Mouse (Mus musculus): Measurements from ENCODE around the gene Atrnl1.
"Not testable (repeated sequence)": the region's sequence is repeated elsewhere in the genome, so short reads cannot be mapped to it uniquely, and the experiment has no call there.

Gene Atrnl1

DNA sequence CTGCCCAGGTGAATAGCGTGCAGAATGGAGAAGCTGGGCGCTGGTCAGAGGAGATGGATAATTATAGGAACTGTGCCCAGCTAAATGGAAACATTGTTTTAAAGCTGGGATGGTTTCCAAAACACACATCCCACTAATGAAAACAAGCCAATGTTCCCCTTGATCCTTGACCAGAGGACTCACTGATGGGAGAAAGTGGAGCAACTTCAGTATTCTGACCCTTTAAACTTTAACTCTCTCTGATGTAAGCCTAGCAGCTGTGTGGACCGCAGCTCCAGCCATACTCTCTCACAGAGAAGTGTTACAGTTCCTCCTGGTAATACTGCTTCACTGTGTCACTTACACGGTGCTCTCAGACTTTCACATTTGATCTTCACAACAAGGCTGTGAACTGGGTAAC is 432.7 kb downstream of the Atrnl1 start:
- no peak for DNase-seq

DNA sequence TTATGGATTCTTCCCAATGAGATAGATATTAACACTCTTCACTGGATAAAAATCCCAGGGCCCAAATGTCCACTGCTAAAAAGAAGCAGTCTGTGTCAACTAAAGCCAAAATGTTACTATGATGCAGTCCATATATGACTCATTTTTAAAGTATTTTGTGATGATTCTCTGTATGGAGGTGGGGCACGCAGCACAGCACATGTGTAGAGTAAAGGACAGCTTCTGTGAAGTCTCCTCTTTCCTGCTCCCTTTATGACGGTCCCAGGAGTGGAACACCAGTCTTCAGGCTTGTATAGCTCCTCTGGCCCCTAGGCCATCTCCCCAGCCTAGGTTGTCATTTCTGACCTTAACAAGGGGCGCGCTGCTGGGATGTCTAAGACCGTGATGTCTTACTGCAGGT is 434.0 kb downstream of the Atrnl1 start:
- no peak for DNase-seq

DNA sequence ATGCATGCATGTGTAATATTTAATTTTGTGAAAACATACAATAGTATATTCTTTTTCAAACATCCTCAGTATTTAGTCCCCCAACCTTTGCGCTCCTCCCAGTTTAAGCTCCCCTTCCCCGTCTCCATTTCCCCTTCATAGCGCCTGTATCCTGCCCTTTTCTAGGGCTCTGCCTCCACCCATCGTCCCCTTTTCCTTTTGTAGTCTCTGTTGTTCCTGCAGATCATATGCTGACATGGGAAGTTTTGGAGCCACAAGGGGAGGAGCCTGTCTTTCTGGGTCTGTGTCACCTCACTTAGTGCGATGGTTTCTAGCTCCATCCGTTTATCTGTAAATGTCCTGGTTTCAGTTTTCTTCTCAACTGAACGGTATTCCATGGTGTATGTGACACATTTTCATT is 435.8 kb downstream of the Atrnl1 start:
- no peak for DNase-seq

DNA sequence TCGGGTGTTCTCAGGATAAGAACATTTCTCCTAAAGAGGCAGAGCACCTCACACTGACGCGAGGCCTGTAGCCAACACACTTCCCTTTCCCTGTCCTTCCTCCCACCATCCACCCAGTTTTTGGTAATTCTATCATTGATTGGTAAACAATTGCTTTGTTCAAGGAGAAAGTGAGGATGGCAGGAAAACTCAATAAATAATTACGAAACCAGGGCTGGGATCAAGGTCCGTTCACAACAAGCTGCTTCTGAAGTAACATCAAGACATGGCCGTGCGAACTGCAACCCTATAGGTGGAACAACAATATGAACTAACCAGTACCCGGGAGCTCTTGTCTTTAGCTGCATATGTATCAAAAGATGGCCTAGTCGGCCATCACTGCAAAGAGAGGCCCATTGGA is 439.6 kb downstream of the Atrnl1 start:
- not testable (repeated sequence) for DNase-seq

DNA sequence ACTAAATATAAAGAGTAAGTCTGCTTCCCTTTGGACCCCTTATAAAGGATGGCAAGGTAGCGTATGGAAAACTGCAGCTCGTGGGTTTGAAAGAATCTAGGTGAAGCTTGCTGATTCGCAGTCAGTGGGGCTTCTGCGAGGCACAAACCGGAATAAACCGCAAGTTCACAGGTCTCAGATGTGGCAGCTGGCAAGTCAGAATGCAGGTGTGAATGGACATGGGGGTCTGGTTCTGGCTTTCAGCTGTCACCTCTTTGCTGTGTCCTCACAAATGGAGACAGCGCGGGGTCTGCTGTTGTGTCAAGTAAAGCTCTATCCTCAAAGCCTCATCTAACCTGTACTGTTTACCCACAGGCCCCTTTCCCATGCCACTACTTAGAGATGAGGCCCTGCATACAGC is 440.2 kb downstream of the Atrnl1 start:
- no peak for DNase-seq

DNA sequence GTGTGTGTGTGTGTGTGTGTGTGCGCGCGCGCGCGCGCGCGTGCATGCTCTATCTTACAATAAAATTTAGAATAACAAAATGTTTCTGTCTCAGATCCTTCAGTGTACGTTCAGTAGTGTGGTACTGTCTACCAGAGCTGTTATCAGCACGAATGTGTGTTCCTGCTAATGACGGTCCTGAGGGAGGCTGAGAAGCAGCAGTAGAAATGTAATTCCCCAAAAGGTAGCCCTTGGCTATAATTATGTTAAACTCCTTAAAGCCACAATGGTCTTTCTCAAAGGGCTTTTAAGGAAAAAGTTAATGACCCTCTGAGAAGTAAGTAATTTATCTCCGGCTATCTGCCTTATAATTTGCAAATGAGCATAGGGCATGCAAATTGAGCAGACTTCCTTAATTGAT is 441.1 kb downstream of the Atrnl1 start:
- DNase-seq = no peak

DNA sequence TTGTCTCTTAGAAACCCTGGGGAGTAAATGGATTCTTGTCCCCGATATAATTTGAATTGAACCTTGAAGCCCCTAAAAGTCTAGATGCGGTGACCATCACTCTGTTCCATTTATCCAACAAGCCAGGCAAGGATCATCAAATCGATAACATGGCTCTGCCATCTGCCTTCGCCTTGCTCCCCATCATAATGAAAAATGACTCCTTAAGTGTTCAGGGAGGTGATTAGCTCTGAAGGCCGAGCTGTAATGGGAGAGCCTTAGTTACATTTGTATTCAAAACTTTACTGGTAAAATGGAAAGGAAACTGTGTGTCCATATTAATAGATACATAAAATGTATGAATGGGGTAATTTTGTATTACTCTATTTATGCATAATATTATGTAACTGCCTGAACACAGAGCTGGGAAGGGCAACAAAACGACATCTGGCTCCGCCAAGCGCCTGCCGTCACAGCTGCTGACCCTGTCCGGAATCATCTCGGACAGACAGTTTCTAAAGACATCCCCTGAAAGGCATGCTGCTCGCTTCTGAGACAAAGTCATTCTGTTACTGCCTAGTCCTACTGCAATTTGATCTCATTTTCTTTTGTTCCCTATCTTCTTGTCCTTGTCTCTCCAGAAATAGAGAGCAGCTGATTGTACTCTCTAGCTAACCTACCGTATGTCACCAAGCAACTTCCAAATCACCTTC is 441.8 kb downstream of the Atrnl1 start:
- DNase-seq = no peak

DNA sequence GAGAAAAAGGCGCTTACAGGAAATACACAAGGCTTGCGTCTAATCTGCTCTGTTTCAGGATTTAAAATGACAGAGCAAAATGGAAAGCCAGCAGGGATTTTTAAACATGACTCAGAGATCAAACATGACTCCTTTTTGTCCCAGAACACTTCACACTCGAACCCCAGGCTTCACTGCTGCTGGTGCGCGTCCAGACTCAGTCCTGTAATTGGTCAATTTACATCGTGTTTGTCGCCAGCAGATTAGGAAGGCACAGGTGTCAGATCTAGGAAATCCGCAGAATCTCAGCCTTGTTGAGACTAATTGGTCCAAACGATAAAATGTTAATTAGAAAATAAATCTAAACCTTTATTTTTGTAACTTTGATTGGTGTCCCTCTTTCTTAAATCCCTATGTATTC is 448.9 kb downstream of the Atrnl1 start:
- DNase-seq = no peak

DNA sequence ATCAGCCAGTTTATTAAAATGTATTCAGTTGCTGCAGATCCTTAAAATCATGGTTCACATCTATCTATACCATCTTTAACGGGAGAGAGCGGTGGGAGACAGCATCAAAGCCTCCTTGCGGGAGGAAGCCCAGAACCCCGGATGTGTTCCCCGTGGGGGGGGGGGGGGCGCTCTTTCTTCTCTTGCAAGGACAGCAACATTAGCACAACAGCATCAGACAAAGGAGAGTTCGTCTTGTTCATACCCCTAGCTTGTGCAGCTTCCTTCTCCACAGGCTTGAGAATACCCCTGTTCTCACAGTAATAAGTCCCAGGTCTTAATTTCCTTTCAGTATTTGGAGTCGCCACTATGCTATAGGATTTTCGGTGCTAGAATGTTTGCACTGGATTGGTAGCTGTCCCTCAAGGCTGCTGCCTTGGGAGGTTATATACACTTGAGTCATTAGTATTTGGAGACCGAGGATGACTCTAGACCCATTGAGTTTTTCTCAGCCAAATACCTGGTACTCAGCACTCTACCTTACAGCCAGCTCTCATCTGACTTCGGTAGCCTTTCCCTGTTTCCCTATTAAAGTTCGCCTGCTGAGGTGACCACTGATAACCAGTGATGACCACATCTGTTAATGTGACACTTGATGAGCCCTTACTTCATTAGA is 449.5 kb downstream of the Atrnl1 start:
- DNase-seq = no peak

DNA sequence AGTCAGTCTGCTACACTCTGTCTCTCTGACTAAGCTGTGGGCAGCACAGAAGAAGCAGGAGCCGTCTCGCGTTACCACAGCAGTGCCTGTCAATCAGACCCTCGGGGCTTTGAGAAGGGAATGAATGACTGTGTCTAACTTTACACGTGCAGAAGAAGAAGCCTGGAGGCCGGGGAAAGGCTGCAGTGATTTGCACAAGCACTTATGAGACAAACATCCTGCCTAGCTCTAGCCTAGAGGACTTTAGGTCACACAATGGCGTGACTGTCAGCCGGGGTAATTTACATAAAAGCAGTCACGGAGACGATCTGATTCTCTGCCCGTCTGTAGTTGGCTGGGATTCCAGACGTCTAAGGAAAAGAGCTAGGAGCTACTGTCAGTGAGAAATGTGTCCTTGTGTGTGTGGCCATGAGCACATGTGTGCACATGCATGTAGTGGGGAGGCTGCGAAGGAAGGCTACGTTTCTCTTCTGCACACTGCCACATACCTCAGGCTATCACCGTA is 450.1 kb downstream of the Atrnl1 start:
- no peak for DNase-seq

DNA sequence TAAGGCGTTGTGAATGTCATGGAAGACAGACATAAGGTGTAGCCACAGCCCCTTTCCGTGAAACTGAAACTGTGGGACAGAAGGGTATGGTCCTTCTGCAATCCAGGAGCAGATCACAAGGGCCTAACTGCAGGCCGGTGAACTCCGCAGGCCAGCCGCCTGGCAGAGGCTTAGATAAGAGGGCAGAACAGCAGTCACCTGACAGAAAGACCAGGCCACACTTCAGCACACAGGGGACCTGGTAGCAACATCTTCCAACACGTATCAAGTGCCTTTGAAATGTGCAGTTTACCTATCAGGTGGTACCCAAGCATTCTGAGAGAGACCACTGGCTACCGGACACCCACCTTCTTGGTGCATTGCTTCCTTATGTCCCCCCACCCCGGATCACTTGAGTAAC is 451.1 kb downstream of the Atrnl1 start:
- DNase-seq = no peak

DNA sequence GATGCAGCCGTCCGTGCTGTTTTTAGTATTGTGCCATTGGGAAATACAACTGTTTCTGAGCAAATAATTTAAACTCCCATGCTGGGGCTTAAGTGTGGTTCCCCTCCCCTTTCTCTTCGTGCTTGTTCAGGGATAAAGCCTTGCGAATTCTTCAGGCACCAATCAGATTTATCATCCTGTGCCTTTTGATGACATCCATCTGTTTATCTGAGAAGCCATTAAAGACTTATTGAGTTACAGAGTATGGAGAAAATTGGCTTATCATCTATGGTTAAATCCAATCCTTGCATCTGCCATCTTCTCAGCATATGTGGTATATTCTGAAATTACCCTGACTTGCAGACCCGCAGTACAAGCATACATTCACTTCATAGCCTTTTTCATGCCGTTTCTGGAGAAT is 452.7 kb downstream of the Atrnl1 start:
- no peak for DNase-seq

DNA sequence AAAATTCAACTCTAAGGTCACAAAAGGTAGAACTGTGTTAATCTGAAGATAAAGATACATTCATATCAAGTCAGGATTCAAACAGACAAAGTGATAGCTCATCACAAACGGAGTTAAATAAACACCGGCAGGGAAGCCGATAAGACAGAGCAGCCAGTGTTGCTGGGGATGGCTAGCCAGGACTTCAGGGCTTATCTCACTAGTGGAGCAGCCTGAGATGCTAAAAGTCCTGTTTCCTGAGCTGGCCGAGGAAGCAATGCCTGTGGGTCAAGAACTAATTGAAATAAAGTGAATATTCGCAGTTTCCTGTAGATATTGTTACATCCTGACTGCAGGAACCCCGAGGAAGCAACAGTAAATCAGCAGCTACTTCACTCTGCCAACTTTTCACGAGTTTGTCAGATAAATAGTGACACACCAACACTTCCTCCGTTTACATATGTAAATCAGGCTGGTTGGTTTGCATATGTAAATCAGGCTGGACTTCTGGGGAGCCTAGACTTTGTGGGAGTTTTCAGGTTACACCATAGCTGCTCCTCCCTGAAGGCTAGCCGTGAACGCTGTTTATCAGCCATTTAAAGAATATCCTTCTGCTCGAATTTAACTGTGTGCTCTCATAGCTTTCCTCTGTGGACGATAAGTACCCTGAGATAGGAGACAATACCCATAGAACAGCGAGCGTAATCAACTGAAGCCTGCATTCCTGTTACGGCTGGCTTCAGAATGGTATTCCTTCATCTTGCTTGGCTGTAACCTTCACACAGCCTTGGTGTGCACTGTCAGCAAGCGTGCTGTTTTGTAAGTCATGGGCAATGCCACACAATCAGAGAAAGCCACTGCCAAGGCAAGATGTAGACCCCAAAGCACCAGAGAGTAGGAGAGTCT is 453.5 kb downstream of the Atrnl1 start:
- DNase-seq = no peak

DNA sequence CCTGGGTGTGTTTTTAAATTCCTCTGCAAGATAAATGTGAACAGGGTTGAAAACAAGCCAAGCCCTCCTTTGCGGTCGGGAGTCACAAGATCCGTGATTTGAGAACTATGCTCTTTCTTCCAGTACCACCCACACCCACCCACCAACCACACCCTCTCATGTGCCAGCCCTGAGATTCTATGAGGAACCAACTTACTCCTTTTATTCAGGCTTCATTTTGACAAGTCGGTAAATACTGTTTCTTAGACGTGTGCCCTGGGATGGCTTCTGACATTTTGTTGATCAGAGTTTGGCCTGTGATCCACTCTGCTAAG is 454.1 kb downstream of the Atrnl1 start:
- DNase-seq = no peak

DNA sequence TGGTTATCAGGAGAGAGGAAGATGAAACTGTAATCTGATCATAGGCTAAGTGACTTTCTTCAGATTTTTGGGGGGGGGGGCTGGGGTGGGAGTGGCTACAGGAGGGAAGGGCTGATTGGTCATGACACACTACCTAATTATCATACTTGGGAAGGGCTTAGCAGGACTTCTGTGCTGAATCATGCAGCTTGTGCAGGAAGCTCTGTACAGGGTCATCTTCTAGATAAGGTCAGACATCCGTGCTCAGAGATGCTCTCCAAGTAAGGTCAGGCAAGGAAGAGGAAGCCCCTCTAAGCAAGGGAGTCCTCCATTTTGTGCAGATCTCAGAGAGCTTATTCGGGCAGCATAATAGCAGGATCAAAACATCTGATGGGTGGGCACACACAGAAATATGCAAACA is 454.7 kb downstream of the Atrnl1 start:
- no peak for DNase-seq

DNA sequence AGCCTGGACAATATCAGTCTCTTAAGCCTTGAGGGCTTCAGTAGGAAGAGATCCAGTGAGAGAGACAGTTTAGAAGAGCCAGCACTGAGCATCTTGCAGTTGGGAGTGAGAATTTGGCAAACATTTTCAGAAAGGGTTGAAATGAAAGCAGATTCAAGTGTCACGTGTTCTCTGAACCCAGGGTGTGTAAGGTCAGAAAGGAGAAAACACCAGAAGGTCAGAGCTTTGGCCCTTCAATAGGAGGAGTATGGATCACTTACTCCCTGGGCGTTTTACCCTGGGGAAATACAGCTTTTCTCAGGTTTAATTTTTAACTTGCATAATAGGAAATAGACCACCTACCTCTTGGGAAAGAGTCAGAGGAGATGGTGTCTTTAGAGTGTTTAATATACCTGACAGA is 457.3 kb downstream of the Atrnl1 start:
- DNase-seq = no peak

DNA sequence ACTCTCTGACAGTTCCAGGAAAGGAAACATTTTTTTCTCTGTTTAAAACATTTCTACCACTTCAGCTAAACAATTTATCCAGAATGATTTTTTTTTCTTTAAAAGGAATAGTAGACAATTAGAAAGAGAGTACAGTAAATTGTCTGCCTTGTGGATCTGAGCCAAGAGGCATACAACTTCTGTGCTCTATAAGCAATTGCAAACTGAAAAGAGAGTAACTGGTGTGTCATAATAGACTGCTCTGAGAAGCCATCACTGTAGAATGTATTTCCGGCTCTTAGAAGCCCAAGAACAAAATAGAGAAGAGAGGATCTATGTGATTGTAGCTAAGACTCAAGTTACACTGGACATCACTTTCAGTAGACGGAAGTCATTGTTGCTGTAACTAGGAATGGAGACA is 458.1 kb downstream of the Atrnl1 start:
- no peak for DNase-seq

DNA sequence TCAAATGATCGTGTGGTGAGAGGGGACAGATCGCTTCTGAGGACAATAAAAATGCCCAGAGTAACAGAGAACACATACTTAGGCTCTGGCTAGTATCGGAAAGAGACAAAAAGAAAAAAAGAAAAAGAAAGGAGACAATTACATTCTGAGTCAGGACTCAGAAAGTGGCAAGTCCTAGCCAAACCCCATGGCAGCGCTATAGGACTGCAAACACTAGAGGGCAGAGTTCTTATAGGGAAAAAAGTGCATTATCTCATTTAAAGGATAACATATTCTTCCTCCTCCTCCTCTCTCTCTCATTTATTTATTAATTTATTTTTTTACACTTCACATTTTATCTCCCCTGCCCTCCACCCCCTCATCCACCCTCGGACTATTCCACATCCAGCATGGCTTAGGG is 461.6 kb downstream of the Atrnl1 start:
- no peak for DNase-seq

DNA sequence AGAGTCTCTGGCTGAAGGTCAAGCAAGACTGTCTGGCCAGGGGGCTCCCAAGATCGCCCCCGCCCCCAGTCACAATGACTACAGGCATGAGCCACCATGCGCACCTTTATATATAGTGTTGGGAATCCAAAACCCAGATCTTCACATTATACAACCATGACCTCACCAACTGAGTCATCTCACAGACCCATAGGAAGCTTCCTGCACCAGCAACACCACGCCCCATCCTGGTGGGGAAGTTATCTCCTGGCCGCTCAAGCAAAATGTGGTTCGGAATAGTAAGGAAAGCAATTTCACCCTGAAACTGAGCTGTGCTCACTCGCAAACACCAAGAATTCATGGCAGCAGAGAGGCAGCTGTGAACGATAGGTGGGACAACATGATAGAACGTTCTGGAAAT is 462.0 kb downstream of the Atrnl1 start:
- no peak for DNase-seq

DNA sequence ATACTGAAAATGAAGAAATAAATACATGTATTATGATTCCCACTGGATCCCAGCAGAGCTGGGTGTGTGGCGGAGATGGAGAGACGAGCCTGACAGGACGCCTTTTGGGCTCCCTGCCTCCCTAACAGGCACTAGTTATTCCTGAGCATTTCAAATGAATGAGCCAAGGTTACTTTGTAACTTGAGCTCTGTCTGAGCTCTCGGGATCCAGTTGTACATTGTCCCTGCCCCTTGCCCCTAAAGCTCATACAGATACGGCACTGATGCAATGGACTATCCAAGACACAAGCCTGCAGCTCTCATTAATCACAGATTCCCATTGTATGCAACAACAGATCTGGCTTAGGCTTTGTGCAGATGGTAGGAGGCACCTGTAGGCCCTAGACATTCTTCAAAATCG is 464.4 kb downstream of the Atrnl1 start:
- no peak for DNase-seq

DNA sequence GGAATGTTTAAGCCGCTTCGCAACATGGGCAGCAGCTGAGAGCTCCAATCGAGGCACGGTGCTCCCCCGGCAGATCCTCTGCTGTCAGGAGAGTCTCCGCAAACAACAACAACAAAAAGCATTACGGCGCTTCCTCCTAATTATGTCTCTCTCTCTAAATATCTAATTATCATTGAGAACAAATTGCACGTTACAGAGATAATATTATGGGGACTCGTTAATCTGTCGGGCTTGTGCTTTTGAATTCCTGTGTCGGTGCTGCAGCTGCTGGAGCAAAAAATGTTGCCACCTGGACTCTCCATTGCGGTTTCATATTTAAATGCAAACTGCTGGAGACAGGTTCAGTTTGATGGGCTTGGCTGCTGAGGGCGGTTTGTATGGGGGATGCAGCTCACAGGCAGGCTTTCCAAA is 466.1 kb downstream of the Atrnl1 start:
- no peak for DNase-seq

DNA sequence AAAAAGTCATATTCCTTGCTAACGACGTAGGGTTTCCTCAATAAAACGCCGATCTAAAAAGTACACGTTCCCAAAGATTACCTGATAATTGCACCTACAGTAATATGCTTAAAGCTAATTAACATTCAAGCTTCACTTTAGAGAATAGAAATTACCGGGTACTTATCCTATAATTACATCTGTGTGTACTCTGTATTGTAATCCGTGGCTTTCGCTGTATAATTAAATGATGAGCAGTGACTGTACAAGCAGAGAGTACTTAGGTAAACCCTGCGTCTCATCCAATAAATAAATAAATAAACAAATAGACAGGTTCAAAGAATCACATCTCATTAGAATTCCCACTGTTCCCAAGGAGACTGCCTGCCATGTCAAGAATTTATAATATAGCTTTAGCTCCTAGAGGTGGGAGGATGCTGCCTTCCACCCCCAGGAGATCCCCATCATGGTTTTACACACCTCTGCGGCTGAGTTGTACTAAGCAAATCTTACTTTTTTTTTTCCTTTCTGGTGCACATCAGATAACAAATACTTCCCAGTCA is 466.8 kb downstream of the Atrnl1 start:
- DNase-seq = no peak

DNA sequence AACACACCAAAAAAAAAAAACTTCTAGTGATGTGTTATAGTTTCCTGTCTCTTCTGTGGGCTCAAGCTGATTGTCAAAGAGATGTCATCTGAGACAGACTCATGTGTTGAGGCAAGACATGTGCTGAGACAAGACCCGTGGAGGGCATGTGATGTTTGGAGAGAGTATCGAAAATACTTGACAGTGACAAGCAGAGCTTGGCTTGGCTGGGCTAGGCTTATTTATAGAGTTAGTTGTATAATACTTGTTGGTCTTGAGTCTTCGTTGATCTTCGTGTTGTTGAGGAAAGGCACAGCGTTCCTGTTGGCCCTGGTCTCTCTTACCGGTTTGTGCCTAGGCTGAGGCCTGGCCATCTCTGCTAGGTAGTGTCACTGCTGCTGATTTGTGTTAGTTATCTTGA is 469.3 kb downstream of the Atrnl1 start:
- no peak for DNase-seq

DNA sequence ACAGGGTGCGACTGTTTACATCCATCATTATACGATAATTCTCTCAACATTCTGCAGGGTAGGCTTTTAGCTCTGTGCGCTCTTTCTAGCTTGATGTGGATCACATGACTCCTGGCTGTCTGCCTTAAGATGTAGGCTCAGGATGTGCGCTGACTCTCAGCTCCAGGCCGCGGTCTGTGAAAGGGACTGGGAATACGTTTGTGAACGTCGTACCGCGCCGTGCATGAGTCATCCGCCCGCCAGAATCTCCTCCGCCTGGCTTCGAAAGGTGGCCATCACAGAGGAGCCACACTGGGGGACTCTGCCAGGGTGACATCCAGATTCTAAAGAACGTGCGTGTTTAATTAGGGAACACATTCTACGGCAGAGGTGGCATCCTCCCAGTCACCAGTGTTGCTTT is 471.9 kb downstream of the Atrnl1 start:
- no peak for DNase-seq

Data from spleen, adult 18-20 months (tissue).